Mouse (Mus musculus) kidney, postnatal 0 days (tissue): Measurements from ENCODE around the gene Zfp94. TPM values are rescaled to one million over a fixed set of nuclear protein-coding genes. Genes with fewer than 3 reads are reported as not detected.

Experiments used
- ATAC-seq: fragments of 200-750 bp; cut with Nextera tagmentation; replicated peaks from 2 replicates; pipeline ENCODE4 v1.8.0; 2017; ENCODE audit warnings: low read depth, moderate number of reproducible peaks, moderate TSS enrichment, moderate library complexity; ENCODE audit not compliant: low FRiP score
- DNase-seq: peaks from one replicate; pipeline ENCODE4 v3.0.0-alpha.2; 2016; ENCODE audit warnings: low spot score
- H3K27ac ChIP-seq: fragments of 300-500 bp; sonication (generic); 2 replicates; pipeline ENCODE4 v1.5.1; 2014; ENCODE audit warnings: mild to moderate bottlenecking
- H3K27me3 ChIP-seq: fragments of 300-500 bp; sonication (generic); 2 replicates; pipeline ENCODE4 v1.6.1; 2014; ENCODE audit warnings: low read length, mixed read lengths; ENCODE audit not compliant: insufficient read depth
- H3K36me3 ChIP-seq: fragments of 300-500 bp; sonication (generic); 2 replicates; pipeline ENCODE4 v1.6.1; 2014; ENCODE audit warnings: low read length, mixed read lengths; ENCODE audit not compliant: insufficient read depth
- H3K4me1 ChIP-seq: fragments of 300-500 bp; sonication (generic); replicated peaks from 2 replicates; pipeline ENCODE4 v1.6.1; 2014; ENCODE audit warnings: antibody characterized with exemption, low read length, mixed read lengths; ENCODE audit not compliant: insufficient read depth
- H3K4me2 ChIP-seq: fragments of 300-500 bp; sonication (generic); 2 replicates; pipeline ENCODE4 v1.6.1; 2014; ENCODE audit warnings: mild to moderate bottlenecking, low read length, moderate library complexity, mixed read lengths
- H3K4me3 ChIP-seq: fragments of 300-500 bp; sonication (generic); replicated peaks from 2 replicates; pipeline ENCODE4 v1.5.1; 2014; ENCODE audit warnings: low read depth, low read length
- H3K9ac ChIP-seq: fragments of 300-500 bp; sonication (generic); 2 replicates; pipeline ENCODE4 v1.6.1; 2014; ENCODE audit warnings: low read depth, low read length
- H3K9me3 ChIP-seq: fragments of 300-500 bp; sonication (generic); replicated peaks from 2 replicates; pipeline ENCODE4 v1.6.1; 2016; ENCODE audit warnings: low read length, inconsistent platforms, mixed read lengths
- CTCF ChIP-seq: IDR thresholded peaks from 2 replicates; pipeline ENCODE4 v1.5.1; 2016; ENCODE audit warnings: antibody characterized with exemption, low read depth, mild to moderate bottlenecking, moderate library complexity
- WGBS: fragments of 180-500 bp; shearing (Covaris S2); extraction: QIAGEN DNeasy Blood & Tissue Kit; methylation state at CpG from one replicate; pipeline ENCODE4 v1.1.7; 2014; 5-methylcytosine and 5-hydroxymethylcytosine counted together
- polyA plus RNA-seq: library from polyadenylated mRNA; unstranded; fragments of >200 nt; fragmentation: Nextera tagmentation; extraction: Ambion mirVana; gene quantifications from 2 replicates; pipeline ENCODE4 v1.2.1, GENCODE M21; 2015

Zfp94 gene
- polyA plus RNA-seq: 9.8 and 10.0 TPM in 2 replicates

DNA sequence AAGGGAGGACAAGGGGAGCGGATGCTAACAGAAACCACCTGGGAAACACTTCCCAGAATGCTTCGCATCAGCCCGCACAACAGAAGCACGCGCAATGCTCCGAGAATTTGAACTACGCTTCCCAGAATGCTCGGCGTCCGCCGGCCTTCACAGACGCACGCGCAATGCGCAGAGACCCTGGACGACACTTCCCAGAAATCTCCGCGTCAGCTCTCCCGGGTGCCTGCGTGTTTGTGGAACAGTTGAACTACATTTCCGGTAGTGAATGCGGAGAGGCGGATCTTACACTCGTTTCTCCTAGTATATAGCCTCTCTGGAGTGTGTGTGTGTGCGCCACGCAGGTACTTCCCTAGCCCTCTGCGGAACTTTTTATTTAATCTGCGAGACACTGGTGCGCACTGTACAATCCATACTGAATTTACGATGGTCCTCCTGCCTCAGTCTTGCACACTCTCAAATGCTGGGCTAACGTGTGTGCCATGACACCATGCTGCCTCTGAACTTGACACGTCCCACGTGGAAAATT lies at the start of gene Zfp94:
TSS of gene Zfp94 (minus strand) at position 100 of the 526 bp plus-strand sequence.
- under 1% methylated on average over 33 of the region's 33 CpGs for WGBS
- Histone ChIP-seq H3K4me1 (peaks cover 8% of the 10 kb centered on the region; the same call in 1 of the 2 replicates), H3K9me3 (no peaks in the 10 kb centered on the region), H3K27ac (peak within 1 kb of the TSS; percentile 80), H3K4me3 (peak within 1 kb of the TSS; percentile 55), H3K4me2 (peak within 1 kb of the TSS; percentile 83), H3K9ac (peak within 1 kb of the TSS; percentile 66), H3K27me3 (no peaks in the 10 kb centered on the region), H3K36me3 (0 out of 2 replicates have a peak, but pooled peaks cover under 1% of the 10 kb centered on the region)
- TF ChIP-seq CTCF: no peak
- peak; percentile 94 for ATAC-seq
- peak; percentile 98 for DNase-seq

- TF ChIP-seq CTCF: no peak
- no peak overlapping the region for H3K4me3 ChIP-seq
- no peak overlapping the region for H3K9ac ChIP-seq
- no peak overlapping the region for H3K4me2 ChIP-seq
- 72% methylated on average over 5 of the region's 5 CpGs for WGBS
- H3K27ac ChIP-seq: no peak overlapping the region
- no peaks in the 10 kb centered on the region for H3K9me3 ChIP-seq
- H3K4me1 ChIP-seq: no peaks in the 10 kb centered on the region
- ATAC-seq: 0 out of 2 replicates have a peak, but pooled peaks have one; percentile 8
- no peaks in the 10 kb centered on the region for H3K36me3 ChIP-seq
- no peaks in the 10 kb centered on the region for H3K27me3 ChIP-seq
- DNase-seq: no peak
Observed at GRCm38 (mm10) chr7:24365258-24366014, 49.0 kb upstream of the Zfp94 start.

- no peaks in the 10 kb centered on the region for H3K4me1 ChIP-seq
- no peaks in the 10 kb centered on the region for H3K9me3 ChIP-seq
- no peak overlapping the region for H3K9ac ChIP-seq
- H3K27ac ChIP-seq: no peak overlapping the region
- 18% methylated on average over 10 of the region's 10 CpGs for WGBS
- no peak overlapping the region for H3K4me3 ChIP-seq
- H3K27me3 ChIP-seq: no peaks in the 10 kb centered on the region
- DNase-seq (peak; percentile 87), ATAC-seq (peak; percentile 47; the same call in 1 of the 2 replicates)
- peak; percentile 91 for TF ChIP-seq CTCF
- H3K36me3 ChIP-seq: no peaks in the 10 kb centered on the region
- no peak overlapping the region for H3K4me2 ChIP-seq
Observed at GRCm38 (mm10) chr7:24364827-24365226, 48.4 kb upstream of the Zfp94 start.

DNA sequence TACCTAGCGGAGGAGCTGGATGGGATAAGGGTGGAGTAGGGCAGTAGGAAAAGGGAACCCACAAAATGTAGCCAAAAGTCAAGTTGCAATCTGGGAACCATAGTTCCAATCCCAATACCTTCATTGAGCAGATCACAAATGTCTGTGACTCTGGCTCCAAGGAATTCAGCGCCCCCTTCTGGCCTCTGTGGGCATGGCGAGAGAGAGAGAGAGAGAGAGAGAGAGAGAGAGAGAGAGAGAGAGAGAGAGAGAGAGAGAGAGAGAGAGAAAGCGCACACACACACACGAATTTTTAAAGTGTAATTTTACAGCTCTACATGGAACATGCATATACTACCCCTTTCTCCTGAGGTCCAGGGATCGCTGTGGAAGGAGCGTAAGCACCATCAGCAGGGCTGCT lies 46.8 kb upstream of the Zfp94 start:
- Histone ChIP-seq H3K9ac (no peak overlapping the region), H3K36me3 (no peaks in the 10 kb centered on the region), H3K27ac (no peak overlapping the region), H3K4me1 (no peaks in the 10 kb centered on the region), H3K9me3 (no peaks in the 10 kb centered on the region), H3K4me2 (no peak overlapping the region), H3K4me3 (no peak overlapping the region), H3K27me3 (no peaks in the 10 kb centered on the region)
- DNase-seq (no peak), ATAC-seq (no peak)
- TF ChIP-seq CTCF: peak; percentile 58
- 23% methylated on average over 6 of the region's 7 CpGs for WGBS

GRCm38 (mm10) chr7:24361001-24361400 lies 44.5 kb upstream of the Zfp94 start:
- 73% methylated on average over 4 of the region's 4 CpGs for WGBS
- H3K9ac ChIP-seq: no peak overlapping the region
- no peak for ATAC-seq
- no peaks in the 10 kb centered on the region for H3K4me1 ChIP-seq
- no peaks in the 10 kb centered on the region for H3K9me3 ChIP-seq
- peak; percentile 46 for TF ChIP-seq CTCF
- H3K4me3 ChIP-seq: no peak overlapping the region
- DNase-seq: no peak
- H3K27ac ChIP-seq: no peak overlapping the region
- no peak overlapping the region for H3K4me2 ChIP-seq
- H3K27me3 ChIP-seq: no peaks in the 10 kb centered on the region
- no peaks in the 10 kb centered on the region for H3K36me3 ChIP-seq

- Histone ChIP-seq H3K9me3 (no peaks in the 10 kb centered on the region), H3K27ac (no peak overlapping the region), H3K36me3 (no peaks in the 10 kb centered on the region), H3K9ac (no peak overlapping the region), H3K4me3 (no peak overlapping the region), H3K27me3 (no peaks in the 10 kb centered on the region), H3K4me2 (no peak overlapping the region), H3K4me1 (no peaks in the 10 kb centered on the region)
- 20% methylated on average over 9 of the region's 9 CpGs for WGBS
- ATAC-seq (no peak; the same call in 1 of the 2 replicates), DNase-seq (peak; percentile 62)
- TF ChIP-seq CTCF: no peak
Observed at GRCm38 (mm10) chr7:24359269-24359668, 42.8 kb upstream of the Zfp94 start.
